Mouse (Mus musculus): ENCODE results near the gene Caly.

DNA sequence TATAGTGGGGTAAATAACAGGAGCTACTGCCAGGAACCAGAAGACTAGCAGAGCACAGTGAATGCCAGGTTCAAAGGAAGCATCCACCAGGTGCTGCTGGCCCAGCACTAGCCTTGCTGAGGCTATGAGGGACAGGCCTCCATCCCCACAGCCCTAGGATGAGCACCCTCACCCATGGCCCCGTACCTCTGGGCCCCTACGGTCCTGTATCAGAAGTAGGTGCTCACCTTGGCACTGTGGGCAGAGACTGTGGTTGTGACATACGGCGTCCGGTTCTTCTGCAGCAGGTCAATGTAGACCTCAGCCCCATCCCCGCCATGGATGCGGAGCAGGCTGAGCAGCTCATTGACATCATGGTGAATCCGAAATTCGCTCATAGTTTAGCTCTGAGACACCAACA is 49.0 kb downstream of the Caly start:
- TF ChIP-seq POLR2A (IDR thresholded peaks at IDR 0.05; ENCODE audit: borderline replicate concordance, extremely low read depth, low read depth, low read length) (no peak), CTCF (IDR thresholded peaks at IDR 0.05; ENCODE audit: insufficient read depth, low read length) (no peak)

All from lung, adult 2 months (tissue).